Mouse (Mus musculus) brain, adult 2 months (tissue): ENCODE measurements around the gene Spop.

ENCODE experiments used
- DNase-seq: peaks from one replicate; pipeline ENCODE4 v3.0.0; 2011; ENCODE audit warnings: low read depth, low spot score

Gene Spop

GRCm38 (mm10) chr11:95413641-95414535 is at the start of gene Spop:
Gene Spop (plus strand): TSS chr11:95414080.
- DNase-seq: peak; percentile 95

GRCm38 (mm10) chr11:95364388-95364787 is 49.5 kb upstream of the Spop start:
- no peak for DNase-seq

- peak; percentile 76 for DNase-seq
These were observed 48.3 kb upstream of the Spop start for GRCm38 (mm10) chr11:95365596-95365995.

- peak; percentile 27 for DNase-seq
These were observed 47.5 kb upstream of the Spop start for GRCm38 (mm10) chr11:95366280-95366897.

GRCm38 (mm10) chr11:95367011-95367735 is 46.7 kb upstream of the Spop start:
- no peak for DNase-seq

- DNase-seq: no peak
These were observed 45.6 kb upstream of the Spop start for GRCm38 (mm10) chr11:95368231-95368823.

GRCm38 (mm10) chr11:95368871-95369270 is 45.0 kb upstream of the Spop start:
- no peak for DNase-seq

- peak; percentile 71 for DNase-seq
These were observed 43.7 kb upstream of the Spop start for GRCm38 (mm10) chr11:95369964-95370890.

- DNase-seq: no peak
These were observed 42.7 kb upstream of the Spop start for GRCm38 (mm10) chr11:95371182-95371581.

GRCm38 (mm10) chr11:95378926-95379325 is 35.0 kb upstream of the Spop start:
- peak; percentile 63 for DNase-seq

GRCm38 (mm10) chr11:95379552-95379951 is 34.3 kb upstream of the Spop start:
- DNase-seq: peak; percentile 50

- DNase-seq: no peak
These were observed 33.2 kb upstream of the Spop start for GRCm38 (mm10) chr11:95380711-95381110.

GRCm38 (mm10) chr11:95381146-95381545 is 32.7 kb upstream of the Spop start:
- no peak for DNase-seq

GRCm38 (mm10) chr11:95383331-95383986 is 30.4 kb upstream of the Spop start:
- no peak for DNase-seq

GRCm38 (mm10) chr11:95384004-95384318 is 29.9 kb upstream of the Spop start:
- DNase-seq: no peak

- peak; percentile 100 for DNase-seq
These were observed 29.4 kb upstream of the Spop start, which contains the start of gene Slc35b1 for GRCm38 (mm10) chr11:95384319-95384972. Gene Slc35b1 (plus strand): TSS chr11:95384692.

GRCm38 (mm10) chr11:95384973-95385320 is 28.9 kb upstream of the Spop start:
- no peak for DNase-seq

GRCm38 (mm10) chr11:95387354-95387753 is 26.5 kb upstream of the Spop start:
- DNase-seq: no peak

- DNase-seq: peak; percentile 69
These were observed 24.9 kb upstream of the Spop start for GRCm38 (mm10) chr11:95389006-95389405.

GRCm38 (mm10) chr11:95390420-95390819 is 23.5 kb upstream of the Spop start:
- DNase-seq: no peak
